Mouse (Mus musculus): Measurements from ENCODE around the gene Tmod1.
A peak's percentile ranks its signal among the peaks of the same experiment; 100 is the strongest.

DNA sequence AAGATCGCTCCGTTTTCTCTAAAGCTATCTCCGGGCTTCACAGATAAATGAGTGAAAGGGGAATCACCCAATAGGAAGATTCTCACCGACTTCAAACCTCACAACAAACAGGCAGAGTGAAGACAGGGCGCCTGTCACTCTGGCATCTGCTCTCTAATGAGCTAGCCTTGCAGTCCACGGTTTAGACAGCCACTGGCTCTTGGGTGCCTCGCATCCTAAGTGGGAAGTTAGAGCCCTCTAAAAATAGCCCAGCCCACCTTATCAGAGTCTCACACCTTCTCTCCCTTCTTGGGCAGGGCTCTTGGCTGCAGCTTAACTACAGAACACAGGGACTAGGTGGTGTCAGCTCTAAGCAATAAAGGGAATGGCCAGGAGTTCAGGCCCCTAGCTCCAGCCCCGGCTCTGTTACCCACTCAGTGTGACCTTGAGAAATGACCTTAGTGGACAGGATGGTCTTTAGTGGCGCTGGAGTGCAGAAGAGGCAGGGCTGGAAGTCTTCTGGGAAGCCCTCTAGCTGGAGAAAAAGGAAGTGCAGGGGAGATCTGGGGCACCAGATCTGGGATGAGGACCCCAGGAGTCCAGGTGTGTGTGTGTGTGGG, 2.0 kb downstream of the Tmod1 start:
- peak; percentile 81 for TF ChIP-seq GATA1 (IDR thresholded peaks at IDR 0.05; ENCODE audit: low read length)
- TF ChIP-seq TAL1 (IDR thresholded peaks at IDR 0.05; ENCODE audit: low read length), result peak; percentile 99
